Mouse (Mus musculus): ENCODE data around the gene Fry. TPM values are rescaled to one million over a fixed set of nuclear protein-coding genes. Genes with fewer than 3 reads are reported as not detected.

Gene Fry
- total and polyA plus RNA-seq, 3 experiments = 1.9 to 2.3 TPM; not detected in 1

- TF ChIP-seq RCOR1 (IDR thresholded peaks at IDR 0.05; ENCODE audit: low read depth, low read length) (no peak), CHD1 (IDR thresholded peaks at IDR 0.05; ENCODE audit: low read depth, low read length) (no peak), ZKSCAN1 (IDR thresholded peaks at IDR 0.05; ENCODE audit: low read depth, low read length) (no peak), E2F4 (IDR thresholded peaks at IDR 0.05; ENCODE audit: borderline replicate concordance, low read depth, low read length) (no peak), KAT2A (conservative IDR thresholded peaks at IDR 0.05; ENCODE audit: low read depth, low read length) (no peak), MYC (IDR thresholded peaks at IDR 0.05; ENCODE audit: low read depth, low read length) (no peak), MXI1 (IDR thresholded peaks at IDR 0.05; ENCODE audit: low read depth, low read length) (no peak), USF2 (IDR thresholded peaks at IDR 0.05; ENCODE audit: borderline replicate concordance in 1 of 2, insufficient read depth in 1 of 2, low read depth in 1 of 2, low read length in 2 of 2) (no peak), UBTF (IDR thresholded peaks at IDR 0.05; ENCODE audit: borderline replicate concordance, insufficient read depth, low read depth, low read length) (no peak), USF1 (IDR thresholded peaks at IDR 0.05; ENCODE audit: low read depth, low read length) (no peak), ZC3H11A (IDR thresholded peaks at IDR 0.05; ENCODE audit: low read depth, low read length) (no peak), NRF1 (IDR thresholded peaks at IDR 0.05; ENCODE audit: insufficient read depth, low read depth, low read length, poor library complexity, severe bottlenecking) (no peak)
- Histone ChIP-seq H3K27ac (ENCODE audit: control insufficient read depth, low read depth, low read length) (no peak overlapping the region), H3K9ac (ENCODE audit: control insufficient read depth, low read depth, low read length, poor library complexity, severe bottlenecking) (no peak overlapping the region), H3K4me3 (ENCODE audit: control insufficient read depth in 1 of 2, insufficient read depth in 1 of 2, low read depth in 2 of 2, low read length in 2 of 2) (no peak overlapping the region), H3K27me3 (ENCODE audit: control insufficient read depth in 1 of 2, insufficient read depth in 2 of 2, low read length in 2 of 2) (no peaks in the 10 kb centered on the region), H3K79me2 (ENCODE audit: control insufficient read depth, insufficient read depth, low read length, poor library complexity) (no peaks in the 10 kb centered on the region), H3K4me1 (ENCODE audit: control insufficient read depth in 1 of 2, insufficient read depth in 2 of 2, low read length in 2 of 2) (peaks cover 20 to 27% of the 10 kb centered on the region in 2 experiments), H3K36me3 (ENCODE audit: control insufficient read depth in 1 of 2, insufficient read depth in 2 of 2, low read length in 2 of 2) (peaks cover 0 to 22% of the 10 kb centered on the region in 2 experiments; a peak in 2 of 4 replicates), H3K9me3 (replicated peaks; ENCODE audit: insufficient read depth, low read length) (no peaks in the 10 kb centered on the region)
- DNase-seq (ENCODE audit: low read depth, low spot score) = no peak
Measured at GRCm38 (mm10) chr5:150388623-150389022, 270.2 kb downstream of the Fry start.

GRCm38 (mm10) chr5:150389589-150390377, 271.3 kb downstream of the Fry start:
- Histone ChIP-seq H3K79me2 (ENCODE audit: control insufficient read depth, insufficient read depth, low read length, poor library complexity) (no peaks in the 10 kb centered on the region), H3K36me3 (ENCODE audit: control insufficient read depth in 1 of 2, insufficient read depth in 2 of 2, low read length in 2 of 2) (peaks cover 0 to 18% of the 10 kb centered on the region in 2 experiments; a peak in 2 of 4 replicates), H3K27ac (ENCODE audit: control insufficient read depth, low read depth, low read length) (peak overlapping the region; percentile 42), H3K9me3 (replicated peaks; ENCODE audit: insufficient read depth, low read length) (no peaks in the 10 kb centered on the region), H3K4me3 (ENCODE audit: control insufficient read depth in 1 of 2, insufficient read depth in 1 of 2, low read depth in 2 of 2, low read length in 2 of 2) (peak overlapping the region; percentile 14 to 35), H3K4me1 (ENCODE audit: control insufficient read depth in 1 of 2, insufficient read depth in 2 of 2, low read length in 2 of 2) (peaks cover 14 to 21% of the 10 kb centered on the region in 2 experiments), H3K9ac (ENCODE audit: control insufficient read depth, low read depth, low read length, poor library complexity, severe bottlenecking) (no peak overlapping the region), H3K27me3 (ENCODE audit: control insufficient read depth in 1 of 2, insufficient read depth in 2 of 2, low read length in 2 of 2) (no peaks in the 10 kb centered on the region)
- DNase-seq (ENCODE audit: low read depth, low spot score) = peak; percentile 91
- TF ChIP-seq ELF1 (IDR thresholded peaks at IDR 0.05; ENCODE audit: low read depth, low read length) (0 out of 2 replicates have a peak, but pooled peaks have one; percentile 3), RCOR1 (IDR thresholded peaks at IDR 0.05; ENCODE audit: low read depth, low read length) (peak; percentile 86), TAL1 (IDR thresholded peaks at IDR 0.05; ENCODE audit: low read length) (peak; percentile 89), ZNF384 (IDR thresholded peaks at IDR 0.05; ENCODE audit: low read depth, low read length) (no peak), MEF2A (IDR thresholded peaks at IDR 0.05; ENCODE audit: extremely low read depth, insufficient replicate concordance, low read depth, low read length, poor library complexity, severe bottlenecking) (no peak), RAD21 (IDR thresholded peaks at IDR 0.05; ENCODE audit: low read depth, low read length) (no peak), ZMIZ1 (IDR thresholded peaks at IDR 0.05; ENCODE audit: low read depth, low read length) (no peak), GATA1 (IDR thresholded peaks at IDR 0.05; ENCODE audit: low read depth, low read length) (peak; percentile 91), EP300 (IDR thresholded peaks at IDR 0.05; ENCODE audit: low read depth in 1 of 2, low read length in 2 of 2) (peak; percentile 71 to 79; a peak in 3 of 4 replicates), MXI1 (IDR thresholded peaks at IDR 0.05; ENCODE audit: low read depth, low read length) (peak; percentile 86), MAX (IDR thresholded peaks at IDR 0.05; ENCODE audit: low read length) (peak; percentile 83), POLR2AphosphoS2 (IDR thresholded peaks at IDR 0.05; ENCODE audit: low read length) (no peak), GABPA (IDR thresholded peaks at IDR 0.05; ENCODE audit: low read depth, low read length) (no peak), CHD1 (IDR thresholded peaks at IDR 0.05; ENCODE audit: low read depth, low read length) (0 out of 2 replicates have a peak, but pooled peaks have one; percentile 48), MYB (IDR thresholded peaks at IDR 0.05; ENCODE audit: low read depth, low read length) (peak; percentile 60; the same call in 1 of the 2 replicates), ETS1 (IDR thresholded peaks at IDR 0.05; ENCODE audit: low read depth, low read length) (peak; percentile 89), POLR2A (IDR thresholded peaks at IDR 0.05; ENCODE audit: control insufficient read depth in 1 of 2, insufficient read depth in 1 of 2, low read depth in 1 of 2, low read length in 2 of 2, poor library complexity in 1 of 2) (no peak), TCF12 (IDR thresholded peaks at IDR 0.05; ENCODE audit: low read depth, low read length) (peak; percentile 84), USF2 (IDR thresholded peaks at IDR 0.05; ENCODE audit: borderline replicate concordance in 1 of 2, insufficient read depth in 1 of 2, low read depth in 1 of 2, low read length in 2 of 2) (no peak), ZC3H11A (IDR thresholded peaks at IDR 0.05; ENCODE audit: low read depth, low read length) (no peak), SIN3A (IDR thresholded peaks at IDR 0.05; ENCODE audit: low read length) (peak; percentile 62; the same call in 1 of the 2 replicates)
